Mouse (Mus musculus): Measurements from ENCODE around the gene Arsa. TPM values are rescaled to one million over a fixed set of nuclear protein-coding genes. Genes with fewer than 3 reads are reported as not detected.

Gene Arsa
- polyA plus RNA-seq, 1 experiment from 2014 or later = 14.1 TPM

DNA sequence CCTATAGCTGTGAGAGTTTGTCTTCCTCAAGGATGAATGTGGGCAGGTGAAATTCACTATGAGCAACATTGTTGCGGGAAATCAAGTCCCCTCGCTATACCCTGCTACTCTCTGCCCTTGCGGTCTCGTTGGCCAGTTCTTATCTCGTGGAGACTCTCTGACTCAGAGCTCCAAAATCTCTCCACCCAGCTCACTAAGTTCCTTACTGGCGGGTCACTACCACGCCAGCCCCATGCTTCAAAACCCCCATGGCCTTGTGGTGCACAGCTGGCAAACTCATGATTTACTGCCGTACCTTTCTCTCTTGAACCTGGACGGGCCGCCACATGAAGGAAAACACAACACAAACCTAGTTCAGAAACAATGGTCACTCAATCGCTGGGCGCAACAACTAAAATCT lies 11.0 kb upstream of the Arsa start:
- no peak overlapping the region for H3K9ac ChIP-seq (replicated peaks)
- no peaks in the 10 kb centered on the region for H3K36me3 ChIP-seq
- ATAC-seq (ENCODE audit: low FRiP score, low read depth) = no peak
- H3K9me3 ChIP-seq = no peaks in the 10 kb centered on the region
- H3K4me2 ChIP-seq (replicated peaks) = no peak overlapping the region
- no peak overlapping the region for H3K27ac ChIP-seq (replicated peaks)
- H3K4me1 ChIP-seq = no peaks in the 10 kb centered on the region
- 81% methylated on average over 12 of the region's 12 CpGs for WGBS
- no peaks in the 10 kb centered on the region for H3K27me3 ChIP-seq
- H3K4me3 ChIP-seq = no peak overlapping the region

DNA sequence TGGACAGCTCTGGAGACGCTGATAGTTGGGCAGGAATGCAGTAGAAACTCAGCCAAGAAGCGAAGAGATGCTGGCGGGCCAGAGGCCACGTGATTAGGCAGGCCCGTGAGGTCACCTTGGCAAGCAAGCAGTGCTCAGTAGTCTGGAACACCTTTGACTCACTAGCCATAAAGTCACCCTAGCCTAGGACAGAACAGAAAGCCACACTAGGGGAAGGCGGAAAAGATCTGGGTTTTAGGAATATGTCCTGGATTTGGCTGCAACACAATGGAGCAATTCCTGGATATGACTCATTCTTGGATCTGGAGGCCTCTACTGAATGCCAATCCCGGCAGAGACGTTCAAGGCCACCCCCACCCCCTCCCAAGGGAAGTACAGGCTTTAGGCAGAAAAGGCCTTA lies 3.4 kb upstream of the Arsa start:
- no peak overlapping the region for H3K4me2 ChIP-seq (replicated peaks)
- H3K4me3 ChIP-seq = no peak overlapping the region
- H3K27me3 ChIP-seq = peaks cover 10% of the 10 kb centered on the region; the same call in 1 of the 2 replicates
- 85% methylated on average over 8 of the region's 8 CpGs for WGBS
- no peak overlapping the region for H3K27ac ChIP-seq (replicated peaks)
- no peaks in the 10 kb centered on the region for H3K9me3 ChIP-seq
- no peak overlapping the region for H3K9ac ChIP-seq (replicated peaks)
- ATAC-seq (ENCODE audit: low FRiP score, low read depth) = no peak
- no peaks in the 10 kb centered on the region; the same call in 1 of the 2 replicates for H3K36me3 ChIP-seq
- H3K4me1 ChIP-seq = peaks cover 9% of the 10 kb centered on the region

DNA sequence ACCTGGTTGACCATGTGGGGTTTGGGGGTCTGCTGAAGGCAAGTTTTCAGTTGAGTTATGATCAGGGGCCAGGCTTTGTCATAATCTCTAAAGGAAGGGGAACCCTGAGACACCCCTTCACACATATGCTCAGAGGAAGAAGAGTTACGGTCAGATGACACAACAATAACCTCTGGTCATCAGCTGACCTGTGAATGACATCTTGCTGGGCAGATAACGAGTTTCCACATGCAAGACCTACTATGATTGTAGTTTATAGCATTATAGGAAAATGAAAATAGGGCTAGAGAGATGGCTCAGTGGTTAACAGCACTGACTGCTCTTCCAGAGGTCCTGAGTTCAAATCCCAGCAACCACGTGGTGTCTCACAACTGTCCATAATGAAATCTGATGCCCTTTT lies 1.4 kb upstream of the Arsa start:
- no peaks in the 10 kb centered on the region for H3K9me3 ChIP-seq
- ATAC-seq (ENCODE audit: low FRiP score, low read depth) = no peak
- H3K9ac ChIP-seq (replicated peaks) = no peak overlapping the region
- peaks cover 17% of the 10 kb centered on the region for H3K27me3 ChIP-seq
- H3K4me2 ChIP-seq (replicated peaks) = no peak overlapping the region
- no peak overlapping the region for H3K27ac ChIP-seq (replicated peaks)
- H3K36me3 ChIP-seq = no peaks in the 10 kb centered on the region; the same call in 1 of the 2 replicates
- WGBS = 92% methylated on average over 3 of the region's 3 CpGs
- H3K4me3 ChIP-seq = no peak overlapping the region
- H3K4me1 ChIP-seq = peaks cover 15% of the 10 kb centered on the region

DNA sequence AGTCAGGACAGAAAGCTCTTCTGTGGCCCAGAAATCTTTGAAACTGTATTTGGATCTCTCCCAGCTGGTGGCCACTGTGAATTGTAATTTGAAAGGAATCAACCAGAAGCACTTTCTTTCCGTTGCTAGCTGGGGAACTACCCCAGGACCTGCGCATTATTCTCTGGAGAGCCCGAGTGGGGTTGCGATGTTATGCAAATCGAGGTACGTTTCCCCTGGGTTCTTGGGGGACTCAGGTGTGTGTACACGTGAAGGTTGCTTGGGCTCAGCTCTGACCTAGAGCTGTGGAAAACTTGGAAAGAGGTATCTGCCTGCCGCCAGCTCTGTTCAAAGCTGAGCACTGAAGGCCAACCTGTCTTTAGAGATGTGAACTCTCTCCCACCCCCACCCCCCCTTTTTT lies 581 bp upstream of the Arsa start:
- Histone ChIP-seq H3K9me3 (no peaks in the 10 kb centered on the region), H3K4me2 (replicated peaks) (no peak overlapping the region), H3K27ac (replicated peaks) (no peak overlapping the region), H3K4me3 (no peak overlapping the region), H3K9ac (replicated peaks) (no peak overlapping the region), H3K36me3 (no peaks in the 10 kb centered on the region; the same call in 1 of the 2 replicates), H3K4me1 (peaks cover 15% of the 10 kb centered on the region), H3K27me3 (peaks cover 17% of the 10 kb centered on the region)
- no peak for ATAC-seq (ENCODE audit: low FRiP score, low read depth)
- 46% methylated on average over 8 of the region's 8 CpGs for whole genome bisulfite sequencing

DNA sequence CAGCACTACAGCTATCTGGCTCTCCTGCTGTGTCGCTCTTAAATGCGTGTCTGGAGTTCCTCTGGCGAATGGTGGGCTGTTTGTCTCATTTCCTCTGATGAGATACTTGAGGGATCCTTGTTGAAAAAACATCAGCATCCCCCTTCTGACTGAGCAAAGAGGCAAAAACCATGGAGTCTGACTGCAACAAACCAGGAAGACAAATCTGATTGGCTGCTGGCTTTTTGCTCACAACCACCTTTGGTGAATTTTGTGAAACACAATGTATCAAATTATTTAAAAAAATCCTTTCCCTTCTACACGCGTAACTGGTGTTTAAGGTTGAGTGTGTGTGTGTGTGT lies 780 bp downstream of the Arsa start:
- 12% methylated on average over 5 of the region's 5 CpGs for WGBS
- H3K27ac ChIP-seq (replicated peaks) = peak overlapping the region; percentile 67
- ATAC-seq (ENCODE audit: low FRiP score, low read depth) = no peak

DNA sequence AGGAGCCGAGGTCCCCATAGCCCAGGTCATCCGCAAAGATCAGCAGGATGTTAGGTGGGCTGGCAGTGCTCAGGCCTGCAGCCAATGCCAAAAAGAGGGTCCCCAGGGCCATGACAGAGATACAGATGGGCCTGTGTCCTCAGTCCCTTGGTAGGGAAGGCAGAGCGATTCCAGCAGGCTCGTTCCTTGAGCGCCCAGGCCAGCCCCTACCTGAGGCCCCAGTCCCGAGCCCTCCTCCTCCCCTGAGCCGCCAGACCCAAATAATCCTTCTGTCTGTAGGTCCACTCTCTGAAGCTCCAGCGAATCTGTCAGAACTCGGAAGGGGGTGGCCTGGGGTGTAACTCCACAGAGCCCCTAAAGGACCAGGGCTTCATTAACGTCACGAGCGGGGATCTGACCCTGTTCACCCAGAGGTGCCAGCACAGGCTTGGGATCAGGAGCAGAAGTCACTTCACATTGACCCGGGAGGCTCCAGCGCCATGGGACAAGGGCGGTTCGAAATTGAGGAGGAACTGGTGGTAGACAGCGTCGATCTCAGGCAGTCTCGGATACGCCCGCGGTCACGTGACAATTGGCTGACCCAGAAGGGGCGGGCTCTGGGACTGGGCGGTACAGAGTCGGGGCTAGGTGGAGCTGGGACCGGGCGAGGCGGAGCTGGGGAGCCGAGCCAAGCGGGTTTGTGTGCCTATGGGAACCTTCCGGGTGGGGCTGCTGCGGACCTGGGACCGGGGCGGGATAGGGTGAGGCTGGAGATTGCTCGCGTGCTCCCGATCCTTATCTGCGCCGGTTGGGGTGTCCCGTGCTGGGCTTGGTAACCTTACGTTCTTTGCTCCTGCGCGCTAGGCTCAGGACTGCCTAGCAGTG lies 1.4 kb downstream of the Arsa start:
- H3K9ac ChIP-seq (replicated peaks) = peak overlapping the region; percentile 68
- H3K27ac ChIP-seq (replicated peaks) = peak overlapping the region; percentile 67
- H3K4me1 ChIP-seq = peaks cover 15% of the 10 kb centered on the region
- peak; percentile 96 for ATAC-seq (ENCODE audit: low FRiP score, low read depth)
- H3K9me3 ChIP-seq = no peaks in the 10 kb centered on the region
- H3K27me3 ChIP-seq = peaks cover 17% of the 10 kb centered on the region
- 9% methylated on average over 44 of the region's 44 CpGs for WGBS
- H3K36me3 ChIP-seq = no peaks in the 10 kb centered on the region; the same call in 1 of the 2 replicates
- H3K4me2 ChIP-seq (replicated peaks) = peak overlapping the region; percentile 86
- peak overlapping the region; percentile 51 for H3K4me3 ChIP-seq

More for the DNA sequence above, 780 bp downstream of the Arsa start:
- Histone ChIP-seq H3K9me3 (no peaks in the 10 kb centered on the region), H3K9ac (replicated peaks) (peak overlapping the region; percentile 68), H3K4me2 (replicated peaks) (peak overlapping the region; percentile 86), H3K36me3 (no peaks in the 10 kb centered on the region; the same call in 1 of the 2 replicates), H3K4me1 (peaks cover 15% of the 10 kb centered on the region), H3K27me3 (peaks cover 17% of the 10 kb centered on the region), H3K4me3 (peak overlapping the region; percentile 51)

DNA sequence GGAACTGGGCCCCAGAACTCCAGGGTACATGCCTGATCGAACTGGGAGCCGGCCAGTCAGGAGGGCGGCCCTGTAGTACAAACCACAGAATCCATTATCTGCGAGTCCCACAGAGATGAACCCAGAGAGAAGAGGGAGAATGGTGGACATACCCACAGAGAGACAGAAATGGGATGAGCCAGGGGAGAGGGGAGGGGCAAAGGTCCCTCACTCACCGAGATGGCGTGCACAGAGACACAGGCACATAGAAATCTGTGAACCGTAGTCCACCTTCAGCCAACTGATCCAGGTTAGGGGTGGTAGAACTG lies 2.0 kb downstream of the Arsa start:
- peaks cover 15% of the 10 kb centered on the region for H3K4me1 ChIP-seq
- WGBS = 86% methylated on average over 7 of the region's 7 CpGs
- peak overlapping the region; percentile 86 for H3K4me2 ChIP-seq (replicated peaks)
- peak overlapping the region; percentile 68 for H3K9ac ChIP-seq (replicated peaks)
- H3K36me3 ChIP-seq = no peaks in the 10 kb centered on the region; the same call in 1 of the 2 replicates
- no peak overlapping the region for H3K27ac ChIP-seq (replicated peaks)
- no peaks in the 10 kb centered on the region for H3K9me3 ChIP-seq
- peak overlapping the region; percentile 51; the same call in 1 of the 2 replicates for H3K4me3 ChIP-seq
- ATAC-seq (ENCODE audit: low FRiP score, low read depth) = peak; percentile 1; the same call in 1 of the 2 replicates
- peaks cover 17% of the 10 kb centered on the region for H3K27me3 ChIP-seq

DNA sequence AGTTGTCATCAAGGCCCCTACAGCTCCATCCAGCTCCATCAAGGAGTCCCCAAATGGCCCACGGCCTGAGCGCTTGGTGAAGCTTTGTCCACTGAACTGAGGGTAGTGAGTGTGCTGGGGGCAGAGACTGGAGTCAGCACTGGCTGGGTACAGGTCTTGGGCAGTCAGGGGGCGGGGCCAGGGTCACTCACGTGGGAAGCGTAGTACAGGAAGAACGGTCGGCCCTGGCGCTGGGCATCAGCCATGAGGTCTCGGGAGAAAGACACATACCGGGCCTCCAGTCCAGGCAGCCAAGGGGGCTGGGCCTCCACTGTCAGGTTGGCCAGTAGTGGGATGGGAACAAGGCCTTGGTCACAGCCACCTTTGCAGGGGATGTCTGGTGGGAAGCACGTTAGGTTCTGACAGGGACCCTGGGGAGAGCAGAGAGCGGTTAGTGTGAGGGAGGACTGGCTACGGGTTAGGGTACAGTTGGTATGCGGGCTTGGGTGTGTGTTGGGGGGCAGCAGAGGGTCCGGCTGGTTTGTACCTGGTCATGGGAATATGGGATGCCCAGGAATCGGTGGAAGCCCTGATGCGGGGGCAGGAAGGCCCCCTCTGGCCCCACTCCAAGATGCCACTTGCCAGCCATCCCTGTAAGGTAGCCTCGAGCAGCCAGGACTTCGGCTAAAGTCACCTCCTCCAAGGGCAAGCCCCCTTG lies 2.5 kb downstream of the Arsa start:
- peaks cover 17% of the 10 kb centered on the region for H3K27me3 ChIP-seq

DNA sequence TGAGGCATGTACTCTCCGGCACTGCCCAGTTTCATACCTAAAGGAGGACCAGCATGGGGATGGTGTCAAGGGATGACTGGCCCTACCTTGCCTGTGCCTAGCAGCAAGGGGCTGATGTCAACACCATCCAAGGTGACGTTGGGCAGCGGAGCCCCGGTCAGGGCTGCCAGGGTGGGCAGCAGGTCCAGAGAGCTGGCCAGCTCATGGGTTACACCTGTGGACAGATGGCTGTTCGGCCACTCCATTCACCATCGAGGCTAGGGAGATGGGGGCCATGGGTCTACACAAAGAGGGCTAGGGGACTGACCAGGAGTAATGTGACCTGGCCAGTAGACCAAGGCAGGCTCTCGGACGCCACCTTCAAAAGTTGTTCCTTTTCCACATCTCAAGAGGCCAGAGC lies 3.3 kb downstream of the Arsa start:
- Histone ChIP-seq H3K4me2 (replicated peaks) (no peak overlapping the region), H3K27ac (replicated peaks) (no peak overlapping the region), H3K36me3 (no peaks in the 10 kb centered on the region), H3K9me3 (no peaks in the 10 kb centered on the region), H3K4me1 (peaks cover 15% of the 10 kb centered on the region), H3K4me3 (no peak overlapping the region), H3K9ac (replicated peaks) (no peak overlapping the region), H3K27me3 (peaks cover 17% of the 10 kb centered on the region)
- no peak for ATAC-seq (ENCODE audit: low FRiP score, low read depth)
- WGBS = 97% methylated on average over 8 of the region's 8 CpGs

More for the DNA sequence above, 2.5 kb downstream of the Arsa start:
- peak overlapping the region; percentile 86; the same call in 1 of the 2 replicates for H3K4me2 ChIP-seq (replicated peaks)
- peaks cover 15% of the 10 kb centered on the region for H3K4me1 ChIP-seq
- H3K36me3 ChIP-seq = no peaks in the 10 kb centered on the region
- H3K9me3 ChIP-seq = no peaks in the 10 kb centered on the region
- H3K27ac ChIP-seq (replicated peaks) = no peak overlapping the region
- H3K9ac ChIP-seq (replicated peaks) = no peak overlapping the region; the same call in 1 of the 2 replicates
- ATAC-seq (ENCODE audit: low FRiP score, low read depth) = no peak
- WGBS = 92% methylated on average over 19 of the region's 19 CpGs
- H3K4me3 ChIP-seq = no peak overlapping the region

DNA sequence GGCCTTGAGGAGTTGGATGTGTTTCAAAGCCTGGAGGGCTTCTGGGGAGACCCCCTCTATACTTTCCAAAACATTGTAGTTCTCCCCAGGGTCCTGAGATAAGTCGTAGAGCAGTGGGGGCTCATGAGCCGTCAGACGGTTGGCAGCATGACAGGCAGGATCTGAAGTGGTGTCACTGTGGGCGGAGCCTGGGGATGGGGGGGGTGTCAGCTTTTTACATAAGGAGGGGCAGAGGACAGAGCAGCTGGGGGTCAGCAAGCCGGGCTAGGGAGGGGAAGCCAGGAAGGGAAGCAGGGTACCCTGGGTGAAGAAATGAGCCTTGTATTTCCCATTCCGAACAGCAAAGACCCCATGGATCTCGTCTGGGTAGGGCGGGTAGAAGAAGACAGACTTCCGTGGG lies 3.9 kb downstream of the Arsa start:
- WGBS = 86% methylated on average over 9 of the region's 9 CpGs
- no peak for ATAC-seq (ENCODE audit: low FRiP score, low read depth)

DNA sequence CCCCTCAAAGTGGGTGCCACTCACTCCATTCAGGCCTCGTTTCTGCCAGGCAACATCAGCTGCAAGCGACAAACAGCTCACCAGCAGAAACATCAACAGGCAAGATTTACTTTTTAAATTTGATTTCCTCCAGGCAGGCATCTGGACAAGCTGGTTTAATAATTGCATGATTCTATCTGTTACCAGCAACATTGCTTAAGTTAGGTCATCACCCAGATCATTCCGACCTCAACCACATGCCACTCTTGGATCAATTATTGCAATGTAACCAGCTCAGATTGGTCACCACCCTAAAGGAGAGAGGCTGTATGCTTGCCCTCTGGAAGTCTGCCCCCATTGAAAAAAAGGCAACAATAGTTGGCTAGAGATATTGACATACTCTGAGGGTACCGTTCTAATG lies 5.7 kb downstream of the Arsa start:
- 92% methylated on average over 4 of the region's 4 CpGs for WGBS

More for the DNA sequence above, 3.9 kb downstream of the Arsa start:
- Histone ChIP-seq H3K4me3 (no peak overlapping the region), H3K9ac (replicated peaks) (no peak overlapping the region), H3K36me3 (no peaks in the 10 kb centered on the region), H3K4me2 (replicated peaks) (no peak overlapping the region), H3K27me3 (peaks cover 17% of the 10 kb centered on the region), H3K4me1 (peaks cover 15% of the 10 kb centered on the region), H3K27ac (replicated peaks) (no peak overlapping the region), H3K9me3 (no peaks in the 10 kb centered on the region)

DNA sequence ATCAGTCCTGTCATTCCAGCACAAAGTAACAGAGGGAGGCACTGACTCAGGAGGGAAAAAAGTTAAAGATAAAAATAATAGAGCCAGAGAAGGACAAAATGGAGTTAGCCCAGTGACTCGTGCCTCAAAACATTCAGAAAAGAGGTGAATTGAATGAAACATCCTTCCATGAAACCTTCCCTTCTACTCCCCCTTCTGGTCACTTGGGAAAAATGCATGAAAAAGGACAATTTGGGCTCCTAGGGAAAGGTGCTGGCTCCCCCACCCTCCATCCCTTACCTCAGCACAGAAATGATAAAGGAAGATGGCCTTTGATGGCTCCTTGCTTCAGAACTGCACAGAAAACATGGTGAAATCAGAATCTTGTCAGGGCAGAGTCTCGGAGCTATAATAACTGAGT lies 8.6 kb downstream of the Arsa start:
- ATAC-seq (ENCODE audit: low FRiP score, low read depth) = no peak

More for the DNA sequence above, 5.7 kb downstream of the Arsa start:
- Histone ChIP-seq H3K9me3 (no peaks in the 10 kb centered on the region), H3K4me2 (replicated peaks) (no peak overlapping the region), H3K27me3 (peaks cover 7% of the 10 kb centered on the region), H3K27ac (replicated peaks) (no peak overlapping the region), H3K4me3 (no peak overlapping the region), H3K36me3 (no peaks in the 10 kb centered on the region), H3K4me1 (peaks cover 13% of the 10 kb centered on the region), H3K9ac (replicated peaks) (no peak overlapping the region)
- no peak for ATAC-seq (ENCODE audit: low FRiP score, low read depth)

More for the DNA sequence above, 8.6 kb downstream of the Arsa start:
- Histone ChIP-seq H3K36me3 (0 out of 2 replicates have a peak, but pooled peaks cover 4% of the 10 kb centered on the region), H3K9me3 (no peaks in the 10 kb centered on the region), H3K9ac (replicated peaks) (no peak overlapping the region), H3K4me3 (no peak overlapping the region), H3K27me3 (no peaks in the 10 kb centered on the region), H3K4me2 (replicated peaks) (no peak overlapping the region), H3K4me1 (peaks cover 5% of the 10 kb centered on the region; the same call in 1 of the 2 replicates), H3K27ac (replicated peaks) (no peak overlapping the region)
- WGBS = 29% methylated on average over 2 of the region's 2 CpGs

Measured in midbrain, embryonic 12.5 days (tissue).